Mouse (Mus musculus): ENCODE data around the gene Fbf1. TPM values are rescaled to one million over a fixed set of nuclear protein-coding genes. Genes with fewer than 3 reads are reported as not detected.

The Fbf1 gene
- polyA plus RNA-seq, 1 experiment from 2014 or later, result 48.9 TPM

DNA sequence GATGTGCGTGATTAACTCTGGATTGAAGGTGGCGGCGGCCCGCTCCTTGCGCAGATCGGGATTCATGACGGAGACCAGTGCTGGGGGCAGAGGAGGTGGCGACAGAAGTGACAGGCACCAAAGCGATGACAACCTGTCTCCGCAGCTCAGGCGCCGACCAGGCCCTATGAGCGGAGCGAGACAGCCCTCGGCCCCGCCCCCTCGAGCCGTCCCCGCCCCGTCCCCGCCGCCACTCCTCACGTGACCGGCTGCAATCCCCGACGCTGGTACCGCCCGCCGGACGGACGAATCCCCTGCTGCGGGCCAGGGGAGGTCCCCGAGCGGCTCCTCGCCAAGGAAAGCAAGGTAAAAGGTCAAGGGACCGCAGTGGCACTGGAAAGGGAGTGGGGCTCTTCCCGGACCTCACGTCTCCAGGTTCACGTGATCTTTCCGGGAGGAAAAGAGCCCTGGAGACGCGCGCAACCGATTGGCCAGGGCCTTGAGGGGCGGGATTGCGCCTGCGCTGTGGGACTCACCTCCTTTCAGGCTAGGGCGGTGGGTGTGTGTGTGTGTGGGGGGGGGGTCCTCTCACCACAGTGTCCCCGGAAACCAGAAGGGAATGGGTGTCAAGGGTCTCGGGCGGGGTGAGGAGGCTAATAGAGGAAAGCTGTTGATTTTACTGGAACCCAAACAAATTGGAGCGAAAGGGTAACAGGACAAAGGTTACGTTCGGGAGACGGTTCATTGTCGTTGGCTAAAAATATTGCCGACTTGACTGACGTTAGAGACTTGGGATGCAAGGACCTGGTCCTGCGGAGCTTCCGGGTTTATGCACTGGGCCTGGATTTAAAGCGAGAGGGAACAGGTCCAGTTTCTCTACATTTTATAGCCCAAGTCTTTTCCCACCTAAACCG lies 30.9 kb upstream of the Fbf1 start, which contains the start of the genes Ten1 and Acox1:
Gene Ten1, plus strand, starts transcription at position 217 of the 893 bp plus-strand sequence.
Gene Acox1, minus strand, starts transcription at position 407 of the 893 bp plus-strand sequence.
- peak within 1 kb of the TSS; percentile 86 for H3K9ac ChIP-seq
- no peaks in the 10 kb centered on the region for H3K9me3 ChIP-seq
- H3K27me3 ChIP-seq, result no peaks in the 10 kb centered on the region
- peak within 1 kb of the TSS; percentile 82 for H3K4me2 ChIP-seq (replicated peaks)
- H3K4me3 ChIP-seq, result peak within 1 kb of the TSS; percentile 56
- H3K4me1 ChIP-seq, result peaks cover 25% of the 10 kb centered on the region
- ATAC-seq (ENCODE audit: low FRiP score, low read depth), result peak; percentile 98
- under 1% methylated on average over 62 of the region's 62 CpGs for WGBS
- peaks cover 14% of the 10 kb centered on the region for H3K36me3 ChIP-seq
- peak within 1 kb of the TSS; percentile 80 for H3K27ac ChIP-seq

DNA sequence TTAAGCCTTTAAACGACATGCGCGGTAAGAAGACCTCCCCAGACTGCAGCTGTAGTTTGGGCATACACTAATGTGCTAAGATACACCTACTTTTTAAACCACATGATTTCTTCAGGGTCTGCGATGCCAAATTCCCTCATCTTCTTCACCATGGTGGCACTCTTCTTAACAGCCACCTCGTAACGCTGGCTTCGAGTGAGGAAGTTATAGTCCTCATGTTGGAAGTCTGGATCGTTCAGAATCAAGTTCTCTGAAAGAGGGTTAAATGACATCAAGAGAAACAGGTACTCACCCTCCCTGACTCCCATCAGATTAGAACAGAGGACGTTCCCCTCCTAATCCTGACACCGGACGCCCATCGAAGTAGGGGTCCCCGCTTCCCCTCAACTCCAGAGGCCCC lies 30.2 kb upstream of the Fbf1 start:
- Histone ChIP-seq H3K4me3 (peak overlapping the region; percentile 56), H3K4me1 (peaks cover 25% of the 10 kb centered on the region), H3K27me3 (no peaks in the 10 kb centered on the region), H3K36me3 (peaks cover 7% of the 10 kb centered on the region), H3K4me2 (replicated peaks) (peak overlapping the region; percentile 82), H3K27ac (peak overlapping the region; percentile 80; the same call in 1 of the 2 replicates), H3K9ac (peak overlapping the region; percentile 86), H3K9me3 (no peaks in the 10 kb centered on the region)
- ATAC-seq (ENCODE audit: low FRiP score, low read depth), result no peak
- 26% methylated on average over 13 of the region's 13 CpGs for WGBS

DNA sequence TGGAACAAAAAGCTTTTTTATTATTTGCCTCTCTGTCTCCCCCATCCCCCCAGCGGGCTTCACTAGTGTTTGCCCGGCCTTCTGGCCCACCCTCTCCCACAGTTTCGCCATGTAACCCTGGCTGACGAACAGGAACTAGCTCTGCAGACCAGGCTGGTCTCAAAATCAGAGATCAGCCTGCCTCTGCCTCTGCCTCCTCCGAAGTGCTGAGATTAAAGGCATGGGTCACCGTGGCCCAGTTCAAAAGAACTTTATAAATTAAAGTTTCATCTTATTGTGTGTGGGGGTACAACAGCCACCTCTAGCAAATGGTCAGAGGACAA lies 29.6 kb upstream of the Fbf1 start:
- H3K4me2 ChIP-seq (replicated peaks), result peak overlapping the region; percentile 82
- H3K27me3 ChIP-seq, result no peaks in the 10 kb centered on the region
- H3K36me3 ChIP-seq, result peaks cover 7% of the 10 kb centered on the region
- H3K9ac ChIP-seq, result peak overlapping the region; percentile 86
- H3K9me3 ChIP-seq, result no peaks in the 10 kb centered on the region
- H3K4me1 ChIP-seq, result peaks cover 25% of the 10 kb centered on the region
- 94% methylated on average over 6 of the region's 6 CpGs for WGBS
- ATAC-seq (ENCODE audit: low FRiP score, low read depth), result no peak
- H3K27ac ChIP-seq, result no peak overlapping the region
- peak overlapping the region; percentile 56 for H3K4me3 ChIP-seq

GRCm38 (mm10) chr11:116196866-116197583 lies 29.1 kb upstream of the Fbf1 start:
- Histone ChIP-seq H3K36me3 (peaks cover 7% of the 10 kb centered on the region), H3K4me2 (replicated peaks) (peak overlapping the region; percentile 82; the same call in 1 of the 2 replicates), H3K27me3 (no peaks in the 10 kb centered on the region), H3K27ac (no peak overlapping the region), H3K9ac (peak overlapping the region; percentile 86; the same call in 1 of the 2 replicates), H3K4me3 (peak overlapping the region; percentile 56; the same call in 1 of the 2 replicates), H3K9me3 (no peaks in the 10 kb centered on the region), H3K4me1 (peaks cover 25% of the 10 kb centered on the region)
- ATAC-seq (ENCODE audit: low FRiP score, low read depth), result no peak
- WGBS, result 94% methylated on average over 18 of the region's 18 CpGs

GRCm38 (mm10) chr11:116196336-116196735 lies 28.4 kb upstream of the Fbf1 start:
- no peak for ATAC-seq (ENCODE audit: low FRiP score, low read depth)
- 77% methylated on average over 3 of the region's 3 CpGs for WGBS
- no peak overlapping the region for H3K4me2 ChIP-seq (replicated peaks)
- H3K9me3 ChIP-seq, result no peaks in the 10 kb centered on the region
- H3K36me3 ChIP-seq, result peaks cover 12% of the 10 kb centered on the region
- no peak overlapping the region for H3K4me3 ChIP-seq
- H3K4me1 ChIP-seq, result peaks cover 25% of the 10 kb centered on the region
- no peaks in the 10 kb centered on the region for H3K27me3 ChIP-seq
- no peak overlapping the region for H3K27ac ChIP-seq
- H3K9ac ChIP-seq, result no peak overlapping the region

GRCm38 (mm10) chr11:116195252-116195651 lies 27.3 kb upstream of the Fbf1 start:
- 67% methylated on average over 5 of the region's 5 CpGs for WGBS
- Histone ChIP-seq H3K27ac (no peak overlapping the region), H3K36me3 (peaks cover 22% of the 10 kb centered on the region), H3K4me2 (replicated peaks) (no peak overlapping the region), H3K4me3 (no peak overlapping the region), H3K27me3 (no peaks in the 10 kb centered on the region), H3K4me1 (peaks cover 25% of the 10 kb centered on the region), H3K9me3 (no peaks in the 10 kb centered on the region), H3K9ac (0 out of 2 replicates have a peak overlapping the region, but pooled peaks have one; percentile 1)
- ATAC-seq (ENCODE audit: low FRiP score, low read depth), result no peak

DNA sequence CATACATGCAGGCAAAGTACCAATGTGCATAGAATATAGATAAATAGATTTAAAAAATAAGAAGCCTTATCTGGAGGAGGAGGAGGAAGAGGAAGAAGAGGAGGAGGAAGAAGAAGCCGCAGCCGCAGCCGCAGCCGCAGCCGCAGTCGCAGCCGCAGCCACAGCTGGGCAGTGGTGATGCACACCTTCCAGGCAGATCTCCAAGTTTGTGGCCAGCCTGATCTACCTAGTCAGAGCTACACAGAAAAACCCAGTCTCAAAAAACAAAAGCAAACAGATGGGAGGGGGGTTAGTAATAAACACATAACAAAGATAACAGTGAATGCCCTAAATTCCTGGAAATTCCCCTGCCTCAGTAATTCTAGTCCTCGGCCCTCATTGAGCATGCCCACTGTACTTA lies 26.7 kb upstream of the Fbf1 start:
- ATAC-seq (ENCODE audit: low FRiP score, low read depth), result no peak
- H3K27ac ChIP-seq, result no peak overlapping the region
- no peak overlapping the region for H3K4me2 ChIP-seq (replicated peaks)
- no peaks in the 10 kb centered on the region for H3K9me3 ChIP-seq
- H3K36me3 ChIP-seq, result peaks cover 27% of the 10 kb centered on the region
- peaks cover 24% of the 10 kb centered on the region for H3K4me1 ChIP-seq
- H3K27me3 ChIP-seq, result no peaks in the 10 kb centered on the region
- 0 out of 2 replicates have a peak overlapping the region, but pooled peaks have one; percentile 1 for H3K9ac ChIP-seq
- 93% methylated on average over 8 of the region's 8 CpGs for WGBS
- no peak overlapping the region for H3K4me3 ChIP-seq

GRCm38 (mm10) chr11:116187226-116187930 lies 19.4 kb upstream of the Fbf1 start:
- H3K9me3 ChIP-seq, result no peaks in the 10 kb centered on the region
- H3K4me1 ChIP-seq, result peaks cover 6% of the 10 kb centered on the region; the same call in 1 of the 2 replicates
- no peak overlapping the region for H3K4me2 ChIP-seq (replicated peaks)
- no peak for ATAC-seq (ENCODE audit: low FRiP score, low read depth)
- no peak overlapping the region for H3K27ac ChIP-seq
- WGBS, result 78% methylated on average over 11 of the region's 11 CpGs
- H3K9ac ChIP-seq, result no peak overlapping the region
- no peak overlapping the region for H3K4me3 ChIP-seq
- peaks cover 70% of the 10 kb centered on the region for H3K36me3 ChIP-seq
- no peaks in the 10 kb centered on the region for H3K27me3 ChIP-seq

DNA sequence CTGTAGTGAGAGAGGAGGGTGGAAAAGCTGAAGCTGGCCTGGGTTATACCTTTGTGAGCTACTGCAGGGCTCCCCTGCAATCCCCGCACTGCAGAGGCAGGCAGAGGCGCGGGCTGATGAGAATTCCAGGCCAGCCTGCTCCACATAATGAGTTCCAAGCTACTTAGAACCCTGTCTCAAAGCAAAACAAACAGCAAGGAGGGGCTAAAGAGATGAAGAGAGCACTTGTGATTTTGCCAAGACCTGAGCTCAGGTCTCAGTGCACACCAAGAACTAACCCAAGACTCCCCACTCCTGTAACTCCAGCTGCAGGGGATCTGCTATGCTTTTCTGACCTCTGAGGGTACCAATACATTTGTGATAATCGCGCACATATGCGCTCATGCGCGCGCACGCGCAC lies 18.4 kb upstream of the Fbf1 start:
- H3K4me1 ChIP-seq, result peaks cover 6% of the 10 kb centered on the region; the same call in 1 of the 2 replicates
- H3K27me3 ChIP-seq, result no peaks in the 10 kb centered on the region
- H3K9ac ChIP-seq, result no peak overlapping the region
- no peak overlapping the region for H3K4me3 ChIP-seq
- no peak for ATAC-seq (ENCODE audit: low FRiP score, low read depth)
- no peaks in the 10 kb centered on the region for H3K9me3 ChIP-seq
- peaks cover 76% of the 10 kb centered on the region for H3K36me3 ChIP-seq
- H3K4me2 ChIP-seq (replicated peaks), result no peak overlapping the region
- WGBS, result 85% methylated on average over 11 of the region's 11 CpGs
- peak overlapping the region; percentile 58; the same call in 1 of the 2 replicates for H3K27ac ChIP-seq

GRCm38 (mm10) chr11:116185836-116186235 lies 17.9 kb upstream of the Fbf1 start:
- no peak for ATAC-seq (ENCODE audit: low FRiP score, low read depth)
- H3K4me2 ChIP-seq (replicated peaks), result no peak overlapping the region
- no peaks in the 10 kb centered on the region for H3K9me3 ChIP-seq
- no peak overlapping the region for H3K9ac ChIP-seq
- no peak overlapping the region; the same call in 1 of the 2 replicates for H3K27ac ChIP-seq
- 76% methylated on average over 3 of the region's 3 CpGs for WGBS
- no peaks in the 10 kb centered on the region for H3K27me3 ChIP-seq
- H3K4me1 ChIP-seq, result peaks cover 6% of the 10 kb centered on the region; the same call in 1 of the 2 replicates
- no peak overlapping the region for H3K4me3 ChIP-seq
- H3K36me3 ChIP-seq, result peaks cover 73% of the 10 kb centered on the region

DNA sequence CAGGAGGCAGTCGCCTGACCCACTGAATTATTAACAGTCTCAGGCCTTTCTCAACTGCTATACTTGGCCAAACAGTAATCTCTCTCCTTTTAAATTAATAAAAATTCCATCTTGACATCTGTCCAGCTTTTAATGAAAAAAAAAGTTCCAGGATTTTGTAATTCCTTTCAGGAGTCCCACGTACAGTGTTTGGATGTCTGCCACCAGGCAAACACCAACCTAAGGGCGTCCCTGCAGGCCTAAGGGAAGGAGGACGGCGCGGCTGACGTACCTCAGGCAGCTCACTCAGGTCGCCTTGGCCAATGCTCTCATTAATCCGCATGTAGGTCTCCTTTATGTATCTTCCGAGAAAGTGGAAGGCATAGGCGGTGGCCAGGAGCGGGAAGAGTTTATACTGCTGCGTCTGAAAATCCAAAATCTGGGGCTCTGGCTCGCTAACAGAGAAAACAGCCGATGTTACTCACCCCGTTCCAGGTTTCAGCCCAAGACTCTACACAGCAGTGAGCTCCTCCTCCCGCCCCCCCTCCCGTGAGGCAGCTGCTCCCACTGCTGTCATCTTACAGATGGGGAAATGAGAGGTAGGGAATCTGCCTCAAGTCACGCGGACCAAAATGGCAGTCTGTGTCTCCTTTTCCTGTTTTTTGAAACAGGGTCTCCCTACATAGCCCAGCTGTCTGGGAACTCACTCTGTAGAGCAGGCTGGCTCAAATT lies 10.6 kb upstream of the Fbf1 start:
- Histone ChIP-seq H3K4me3 (no peak overlapping the region), H3K4me1 (no peaks in the 10 kb centered on the region), H3K9ac (no peak overlapping the region), H3K27me3 (no peaks in the 10 kb centered on the region), H3K9me3 (no peaks in the 10 kb centered on the region), H3K27ac (no peak overlapping the region), H3K36me3 (peaks cover 90% of the 10 kb centered on the region), H3K4me2 (replicated peaks) (no peak overlapping the region)
- no peak for ATAC-seq (ENCODE audit: low FRiP score, low read depth)
- 87% methylated on average over 20 of the region's 20 CpGs for WGBS
